Mouse (Mus musculus) urinary bladder, postnatal 14 days (tissue): ENCODE results near the gene Gtf3c3.

Experiments used
- DNase-seq: peaks from one replicate; pipeline ENCODE4 v3.0.0; 2021; ENCODE audit warnings: low spot score

The Gtf3c3 gene

DNA sequence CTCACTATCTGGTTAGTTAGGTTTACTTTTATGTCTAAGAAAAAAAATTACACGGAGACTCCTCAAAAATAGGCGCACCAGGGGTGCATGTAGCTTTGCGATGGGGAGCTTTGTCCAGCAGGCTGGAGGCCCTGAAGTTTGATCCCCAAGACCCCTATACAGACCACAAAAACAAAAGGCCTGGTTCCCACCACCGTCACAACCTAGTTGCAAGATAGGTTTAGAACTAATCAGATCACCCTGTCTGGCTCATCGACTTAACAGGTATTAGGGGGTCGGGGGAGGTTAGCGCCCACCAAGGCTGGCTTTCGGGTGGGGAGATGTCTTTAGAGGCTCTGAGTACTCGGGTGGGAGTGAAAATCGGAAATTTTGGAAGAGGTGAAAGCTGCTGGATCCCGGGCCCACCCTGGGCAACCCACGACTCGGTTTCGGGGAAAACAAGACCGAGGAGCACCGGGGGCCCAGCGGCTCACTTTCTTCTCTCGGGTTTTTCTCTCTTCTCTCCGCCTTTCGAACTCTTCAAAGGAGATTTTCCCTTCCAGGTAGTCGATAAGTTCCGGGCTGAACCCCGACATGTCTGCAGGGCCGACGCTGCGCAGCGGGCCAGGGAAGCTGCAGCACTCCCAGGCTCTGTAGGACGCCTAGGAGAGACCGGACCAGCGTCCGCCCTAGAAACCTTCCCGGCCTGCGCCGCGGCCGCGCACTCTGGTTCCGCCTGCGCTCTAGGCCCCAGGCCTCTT lies at the start of gene Gtf3c3:
Gene Gtf3c3, minus strand, starts transcription at position 632 of the 740 bp plus-strand sequence.
- DNase-seq: peak; percentile 75

DNA sequence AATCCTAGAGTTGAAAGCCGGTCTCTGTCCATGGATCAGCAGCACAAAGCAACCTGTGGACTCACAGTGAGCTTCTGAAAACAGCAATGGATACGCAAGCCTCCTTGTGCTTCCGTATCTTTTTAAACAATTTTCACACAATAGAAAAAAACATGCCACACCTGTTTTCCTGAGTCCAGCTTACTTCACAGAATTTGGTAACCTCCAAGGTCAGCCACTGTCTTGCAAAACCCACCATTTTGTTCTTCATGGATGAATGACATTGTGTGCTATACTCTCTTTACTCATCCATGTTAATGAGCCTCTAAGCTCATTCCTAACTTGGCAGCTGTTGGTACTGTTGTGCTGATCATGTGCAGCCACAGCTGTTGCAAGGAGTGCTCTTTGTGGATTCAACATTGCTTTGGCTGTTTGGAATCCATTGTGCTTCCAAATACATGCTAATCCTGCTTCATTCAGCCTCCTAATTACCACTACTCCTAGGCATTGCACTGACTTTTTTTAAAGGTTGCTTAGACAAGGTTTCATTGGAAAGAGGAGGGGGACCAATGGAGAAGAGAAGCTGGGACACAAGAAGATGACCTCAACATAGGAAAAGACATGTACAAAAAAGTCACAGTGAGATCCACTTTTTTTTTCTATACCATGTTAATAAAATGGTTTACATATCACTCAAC lies 46.1 kb upstream of the Gtf3c3 start:
- DNase-seq: no peak

DNA sequence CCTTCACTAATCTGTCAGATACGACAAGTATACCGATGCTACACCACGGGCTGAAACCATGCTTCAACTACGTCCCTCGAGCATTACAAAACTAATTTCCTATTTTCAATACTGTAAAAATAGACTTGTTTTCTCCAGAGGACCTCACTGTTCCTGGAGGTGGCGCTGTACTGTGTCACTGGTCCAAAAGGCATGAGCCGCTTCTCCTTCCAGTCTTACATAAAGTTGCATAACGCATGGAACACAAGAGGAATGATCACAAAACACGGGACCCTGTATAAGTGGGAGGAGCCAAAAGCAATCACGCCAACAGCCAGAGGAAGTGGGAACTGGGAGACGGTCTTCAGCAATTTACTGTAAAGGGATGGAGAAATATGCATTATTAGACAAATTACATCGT lies 41.7 kb upstream of the Gtf3c3 start:
- no peak for DNase-seq

DNA sequence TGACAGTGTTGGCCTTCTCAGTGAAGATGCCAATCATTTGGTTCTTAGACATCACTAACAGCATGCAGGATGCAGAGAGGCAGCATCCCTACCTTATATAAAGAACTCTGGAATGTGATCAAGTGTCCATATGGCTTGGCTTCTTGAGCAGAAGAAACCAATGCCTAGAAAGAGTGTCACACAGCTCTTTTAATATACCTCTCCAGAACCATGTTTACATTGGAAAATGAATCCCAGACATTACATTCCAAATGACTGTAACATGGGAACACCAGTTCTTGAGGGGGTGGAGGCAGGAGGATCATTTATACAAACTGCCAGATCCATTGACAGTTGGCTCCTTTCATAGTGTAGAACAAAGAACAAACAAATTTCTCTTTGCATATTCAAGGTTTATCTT lies 29.9 kb upstream of the Gtf3c3 start:
- no peak for DNase-seq

DNA sequence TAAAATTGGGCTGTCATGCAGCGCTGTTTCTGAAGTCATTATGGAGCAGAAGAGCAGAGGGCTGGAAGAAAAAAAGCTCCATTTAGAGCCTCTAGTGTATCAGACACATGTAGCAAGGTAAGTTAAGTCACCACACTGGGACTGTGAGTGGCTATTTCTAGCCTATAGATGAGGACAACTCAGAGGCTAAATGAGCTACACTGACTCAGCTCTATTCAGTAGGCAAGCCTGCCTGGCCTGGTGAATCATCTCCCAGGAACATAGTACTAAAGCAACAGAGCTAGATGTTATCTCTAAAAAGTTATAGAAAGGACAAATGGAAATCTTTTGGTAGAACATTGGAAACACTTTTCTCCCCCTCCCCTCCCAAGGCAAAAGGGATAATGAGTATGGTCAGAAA lies 28.6 kb upstream of the Gtf3c3 start:
- no peak for DNase-seq

DNA sequence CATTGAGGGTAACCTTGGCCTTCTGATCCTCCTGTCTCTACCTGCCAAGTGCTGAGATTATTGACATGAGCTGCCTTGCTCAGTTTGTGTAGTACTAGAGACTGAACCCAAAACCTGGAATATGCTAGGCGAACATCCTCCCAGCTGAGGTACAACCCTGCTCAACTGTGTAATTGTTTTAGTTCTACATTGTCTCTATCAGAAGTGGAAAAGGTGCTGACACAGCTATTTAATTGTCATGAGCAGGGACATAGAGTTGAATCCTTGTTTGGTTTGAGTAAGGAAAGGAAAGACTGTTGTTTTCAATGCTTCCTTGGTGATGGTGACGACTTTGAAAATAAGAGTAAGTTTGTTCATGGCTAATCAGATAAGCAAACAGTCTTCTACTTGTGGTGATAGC lies 13.3 kb upstream of the Gtf3c3 start:
- DNase-seq: no peak

DNA sequence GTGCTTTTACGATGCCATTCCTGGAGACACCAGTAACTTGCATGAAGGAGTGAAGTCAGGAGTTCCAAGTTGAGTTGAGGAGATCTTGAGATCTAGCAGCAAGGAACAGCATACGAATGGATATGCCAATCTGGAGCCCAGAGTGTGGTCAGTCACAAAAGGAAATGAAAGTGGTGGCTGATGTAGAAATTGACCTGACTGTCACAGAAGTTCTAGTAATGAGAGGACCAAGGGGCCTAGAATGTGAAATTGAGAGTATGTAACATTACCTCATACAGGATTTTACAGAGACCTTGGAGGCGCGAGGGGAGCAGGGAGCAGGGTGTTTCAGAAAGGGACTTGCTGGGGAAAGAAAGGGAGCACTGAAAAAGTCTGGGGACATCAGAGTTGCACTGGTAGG lies 10.1 kb upstream of the Gtf3c3 start:
- DNase-seq: no peak

DNA sequence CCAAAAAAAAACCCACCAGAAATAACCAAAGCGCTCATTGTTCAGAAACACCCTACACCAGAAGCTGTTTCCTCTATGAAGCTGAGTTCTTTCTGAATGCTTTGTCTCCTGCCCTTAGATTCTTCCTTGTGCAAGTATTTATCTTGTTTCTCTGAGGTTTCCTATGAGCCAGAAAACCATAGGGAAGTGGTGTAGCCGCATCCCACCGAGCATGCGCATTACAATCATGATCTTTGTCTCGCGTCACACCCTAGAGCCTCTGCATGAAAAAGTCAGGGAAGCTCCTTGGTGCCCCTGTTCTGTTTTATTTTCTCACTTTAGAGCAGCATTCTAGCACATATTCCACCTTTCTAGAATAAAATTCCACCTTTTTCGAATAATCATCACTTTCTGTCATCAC lies 4.9 kb upstream of the Gtf3c3 start:
- no peak for DNase-seq

DNA sequence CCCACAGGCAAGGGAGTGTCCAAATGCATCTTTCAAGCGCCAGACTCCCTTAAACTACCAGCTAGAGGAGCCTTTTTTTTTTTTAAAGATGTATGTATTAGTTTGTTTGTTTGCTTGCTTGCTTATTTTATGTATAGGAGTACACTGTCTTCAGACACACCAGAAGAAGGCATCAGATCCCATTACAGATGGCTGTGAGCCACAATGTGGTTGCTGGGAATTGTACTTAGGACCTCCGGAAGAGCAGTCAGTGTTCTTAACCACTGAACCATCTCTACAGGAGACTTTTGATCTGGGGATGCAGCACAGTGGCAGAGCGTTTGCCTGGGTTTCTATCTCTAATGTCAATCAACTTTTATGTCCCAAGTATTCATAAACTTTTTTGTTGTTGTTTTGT lies 307 bp upstream of the Gtf3c3 start:
- DNase-seq: no peak

DNA sequence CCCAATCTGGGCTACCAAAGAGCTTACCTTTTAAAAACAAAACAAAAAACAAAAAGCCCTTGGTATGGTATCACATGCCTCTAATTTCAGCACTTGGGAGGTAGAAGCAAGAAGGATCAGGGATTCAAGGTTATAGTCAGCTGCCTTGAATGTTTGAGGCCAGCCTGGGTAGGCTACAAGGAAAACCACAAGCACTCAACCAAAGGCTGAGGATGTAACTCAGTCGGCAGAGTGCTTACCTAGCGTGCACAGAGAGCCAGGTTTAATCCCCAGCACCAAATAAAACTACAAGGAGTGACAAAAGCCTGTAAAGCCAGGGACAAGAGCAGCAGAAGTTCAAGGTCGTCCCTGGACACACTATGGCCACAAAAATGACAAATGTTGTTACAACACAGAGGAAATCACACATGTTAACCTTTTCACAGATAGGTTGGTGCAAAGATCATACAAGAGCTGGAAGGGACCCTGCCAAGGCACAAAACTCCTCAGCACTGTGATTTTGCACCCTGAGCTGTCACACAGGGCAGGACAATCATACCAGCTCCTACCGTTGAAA lies 16.5 kb downstream of the Gtf3c3 start:
- no peak for DNase-seq

DNA sequence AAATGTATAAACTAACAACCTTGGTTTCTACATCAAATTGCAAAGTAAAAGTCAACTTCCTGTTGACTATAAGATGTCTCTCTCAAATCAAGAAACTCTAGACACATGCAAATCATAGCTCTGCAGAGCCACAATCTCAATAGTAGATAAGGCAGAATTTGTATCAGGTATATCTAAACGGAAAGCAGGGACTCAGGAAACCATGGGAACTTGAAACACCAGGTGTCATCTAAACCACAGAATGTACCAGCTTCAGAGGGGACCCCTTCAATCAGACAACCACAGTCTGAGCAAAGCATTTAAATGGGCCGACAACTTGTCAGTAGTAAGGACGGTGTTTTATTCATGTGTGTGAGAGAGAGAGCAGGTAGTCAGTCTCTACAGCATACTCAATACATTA lies 17.1 kb downstream of the Gtf3c3 start:
- DNase-seq: no peak

DNA sequence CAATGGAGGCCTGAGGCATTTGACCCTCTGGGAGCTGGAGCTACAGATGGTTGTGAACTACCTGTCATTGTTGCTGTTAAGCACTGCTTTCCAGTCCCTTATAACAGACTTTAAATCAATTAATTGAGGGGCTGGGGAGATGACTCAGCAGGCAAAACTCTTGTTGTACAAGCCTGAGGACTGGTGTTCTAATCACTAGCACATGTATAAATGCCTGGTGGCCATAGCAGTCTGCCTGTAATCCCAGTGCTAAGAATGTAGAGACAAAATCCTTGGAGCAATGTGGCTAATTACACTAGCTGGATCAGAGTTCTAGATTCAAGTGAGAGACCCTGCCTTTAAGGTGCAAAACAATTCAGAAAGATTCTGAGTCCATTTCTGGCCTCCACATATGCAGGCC lies 36.0 kb downstream of the Gtf3c3 start:
- DNase-seq: no peak

DNA sequence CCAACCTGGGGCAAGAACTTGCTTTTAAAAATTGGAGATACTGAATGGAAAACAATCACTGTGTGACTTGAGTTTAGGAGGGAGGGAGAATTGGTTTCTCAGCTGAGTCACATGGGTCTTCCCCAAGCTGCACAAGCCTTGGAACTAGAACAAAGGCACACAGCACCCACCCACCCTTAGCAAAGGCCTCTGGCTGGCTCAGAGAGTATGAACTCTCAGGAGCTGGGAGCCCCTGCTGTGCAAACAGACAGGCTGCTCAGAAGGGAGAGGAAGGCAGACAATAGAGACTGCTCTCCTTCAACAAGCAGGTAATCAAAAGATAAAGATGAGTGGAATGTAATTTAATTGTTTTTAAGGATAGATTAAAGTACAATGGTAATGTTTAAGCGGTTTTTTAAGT lies 54.5 kb downstream of the Gtf3c3 start:
- no peak for DNase-seq

DNA sequence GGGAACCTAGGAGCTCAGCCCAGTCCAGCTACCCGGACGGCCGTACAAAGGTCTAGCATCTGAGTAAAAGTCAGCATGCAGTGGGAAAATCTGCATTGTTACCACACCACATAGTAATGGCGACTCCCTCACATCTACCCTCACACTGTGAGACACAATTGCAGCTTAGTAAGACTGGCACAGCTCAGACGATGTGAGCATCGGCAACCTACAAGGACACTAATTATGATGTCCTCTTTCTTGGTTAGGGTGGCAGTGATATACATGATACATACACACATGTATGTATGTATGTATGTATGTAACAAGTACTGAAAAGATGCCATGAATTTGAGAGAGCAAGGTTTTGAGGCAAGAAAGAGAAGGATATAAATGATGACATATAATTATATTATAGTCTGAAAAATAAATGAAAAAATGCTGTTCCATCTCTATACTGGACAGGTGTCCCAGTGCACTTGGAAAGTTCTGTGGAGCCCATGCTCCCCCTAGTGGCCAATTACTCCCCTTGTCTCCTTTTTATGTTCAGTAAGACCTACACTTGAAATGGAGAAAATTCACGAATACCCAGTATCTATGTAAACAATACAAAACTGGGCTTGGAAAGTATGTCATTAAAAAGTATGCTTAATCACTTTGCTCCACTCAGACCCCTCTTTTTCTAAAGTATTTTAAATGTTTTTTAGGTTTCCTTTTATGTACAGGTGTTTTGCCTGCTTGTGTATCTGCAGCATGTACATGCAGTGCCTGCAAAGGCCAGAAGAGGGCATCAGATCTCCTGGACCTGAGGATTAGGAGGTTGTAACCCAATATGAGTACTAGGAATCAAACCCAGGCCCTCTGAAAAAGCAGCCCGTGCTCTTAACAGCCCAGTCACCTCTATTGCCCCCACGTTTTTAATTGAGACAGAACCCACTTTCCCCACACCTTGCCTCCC lies 57.5 kb downstream of the Gtf3c3 start:
- peak; percentile 65 for DNase-seq

DNA sequence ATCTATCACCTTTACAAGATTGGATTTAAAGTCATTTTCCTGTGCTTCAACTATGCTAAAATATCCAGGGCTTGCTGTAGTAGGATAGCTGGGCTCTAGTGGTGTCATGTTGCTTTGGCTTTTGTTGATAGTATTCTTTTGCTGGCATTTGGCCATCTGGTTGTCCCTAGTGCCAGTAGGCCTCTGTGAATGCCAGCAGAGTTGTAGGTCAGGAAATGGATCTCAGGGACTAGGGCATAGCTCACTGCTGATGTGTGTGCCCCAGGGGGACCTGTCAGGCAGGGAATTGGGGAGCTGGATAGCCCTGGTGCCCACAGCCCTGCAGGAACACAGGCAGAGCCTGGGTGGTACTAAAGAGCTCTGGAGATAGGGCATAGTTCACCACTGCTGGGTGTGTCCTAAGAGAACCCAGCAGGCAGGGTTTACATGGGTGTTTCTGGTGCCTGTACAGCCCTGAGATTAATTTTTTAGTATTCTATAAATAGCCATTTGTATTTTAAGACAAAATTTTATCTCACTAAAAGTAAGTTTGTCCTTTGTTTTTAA lies 61.2 kb downstream of the Gtf3c3 start:
- no peak for DNase-seq

DNA sequence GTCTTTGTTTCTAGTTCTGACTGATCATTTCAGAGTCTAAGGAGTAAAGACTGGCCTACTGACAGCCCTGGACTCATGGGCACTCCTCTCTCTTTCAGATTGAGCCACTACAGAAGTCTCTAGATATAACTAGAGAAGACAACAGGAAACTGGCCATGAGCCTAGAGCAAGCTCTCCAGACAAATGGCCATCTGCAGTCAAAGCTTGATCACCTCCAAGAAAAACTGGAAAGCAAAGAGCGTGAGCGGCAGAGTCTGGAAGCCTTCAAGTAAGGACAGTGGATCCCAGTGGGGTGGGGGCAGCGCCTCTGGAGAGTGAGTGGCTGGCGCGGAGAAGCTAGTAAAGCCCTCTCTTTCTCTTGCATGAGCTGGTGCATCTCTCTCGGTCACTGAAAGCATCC lies 82.2 kb downstream of the Gtf3c3 start:
- no peak for DNase-seq

DNA sequence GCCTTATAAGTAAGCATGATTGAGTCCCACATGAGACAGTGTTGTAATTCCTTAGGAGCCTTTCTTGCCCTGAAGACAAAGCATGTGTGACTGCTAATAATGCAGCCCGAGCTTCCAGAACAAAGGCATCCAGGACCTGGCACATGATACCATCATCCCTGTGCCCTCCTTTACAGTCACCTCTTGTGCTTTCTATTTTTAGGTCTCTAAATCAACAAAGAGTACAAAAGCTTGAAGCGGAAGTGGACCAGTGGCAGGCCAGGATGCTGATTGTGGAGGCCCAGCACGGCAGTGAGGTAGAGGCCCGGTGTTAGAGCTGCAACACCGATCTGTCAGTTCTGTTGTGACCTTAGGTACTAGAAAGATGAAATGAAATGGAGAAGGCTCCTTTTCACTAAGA lies 83.3 kb downstream of the Gtf3c3 start:
- no peak for DNase-seq

DNA sequence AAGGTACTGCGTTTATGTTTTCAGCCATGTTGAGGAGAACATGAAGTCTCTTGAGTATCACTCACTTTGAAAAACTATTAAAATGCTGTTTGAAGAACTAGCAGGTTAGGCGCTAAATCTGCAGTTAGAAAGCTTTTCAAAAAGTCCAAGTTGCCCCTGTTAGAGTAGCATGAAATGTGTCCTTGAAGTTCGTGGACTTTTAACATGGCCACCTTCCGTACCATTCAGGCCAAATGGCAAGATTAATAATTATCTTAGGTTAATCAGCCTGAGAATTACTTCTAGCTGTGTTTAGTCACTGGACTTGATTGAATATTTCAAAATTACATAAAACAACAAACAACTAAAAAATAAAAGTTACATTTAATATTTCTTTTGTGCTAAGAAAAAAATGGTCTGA lies 84.0 kb downstream of the Gtf3c3 start:
- no peak for DNase-seq
